Mouse (Mus musculus) 3T3-L1 (cell line): ENCODE measurements around the gene Acer2.

Experiments used
- DNase-seq: peaks from one replicate; pipeline ENCODE4 v3.0.0-alpha.2; 2015; ENCODE audit warnings: low read depth, low spot score

Acer2 gene

DNA sequence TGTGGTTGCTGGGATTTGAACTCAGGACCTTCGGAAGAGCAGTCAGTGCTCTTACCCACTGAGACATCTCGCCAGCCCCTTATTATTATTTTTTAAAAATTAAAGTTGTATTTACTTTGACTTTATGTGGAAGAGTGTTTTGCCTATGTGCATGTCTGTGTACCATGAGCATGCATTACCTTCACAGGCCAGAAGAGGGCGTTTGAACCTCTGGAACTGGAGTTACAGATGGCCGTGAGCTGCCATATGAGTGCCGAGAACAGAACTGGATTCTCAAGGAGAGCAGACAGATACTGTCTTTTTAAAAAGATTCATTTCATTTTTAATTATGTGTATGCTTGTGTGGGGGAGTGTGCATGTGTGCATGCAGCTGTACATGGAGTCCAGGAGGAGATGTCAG, 13.7 kb downstream of the Acer2 start:
- DNase-seq, result no peak

DNA sequence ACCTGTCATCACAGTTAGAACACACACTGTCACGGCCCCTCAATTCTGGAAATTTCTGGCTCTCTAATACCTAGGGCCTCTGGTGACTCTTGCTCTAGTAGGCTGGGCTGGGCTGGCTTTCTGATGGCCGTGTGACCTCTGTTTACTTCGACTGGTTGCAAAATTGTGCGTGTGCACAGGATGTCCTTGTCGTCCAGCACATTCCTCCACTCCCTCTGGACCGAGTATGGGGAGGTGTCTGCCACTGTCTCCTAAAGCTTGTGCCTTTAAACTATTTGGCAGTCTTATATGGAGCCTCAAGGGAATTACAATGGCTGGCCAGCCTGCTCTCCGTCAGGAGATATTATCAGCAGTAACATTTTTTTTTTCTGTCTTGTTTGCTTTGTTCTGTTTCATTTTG, 23.2 kb downstream of the Acer2 start:
- DNase-seq, result no peak

DNA sequence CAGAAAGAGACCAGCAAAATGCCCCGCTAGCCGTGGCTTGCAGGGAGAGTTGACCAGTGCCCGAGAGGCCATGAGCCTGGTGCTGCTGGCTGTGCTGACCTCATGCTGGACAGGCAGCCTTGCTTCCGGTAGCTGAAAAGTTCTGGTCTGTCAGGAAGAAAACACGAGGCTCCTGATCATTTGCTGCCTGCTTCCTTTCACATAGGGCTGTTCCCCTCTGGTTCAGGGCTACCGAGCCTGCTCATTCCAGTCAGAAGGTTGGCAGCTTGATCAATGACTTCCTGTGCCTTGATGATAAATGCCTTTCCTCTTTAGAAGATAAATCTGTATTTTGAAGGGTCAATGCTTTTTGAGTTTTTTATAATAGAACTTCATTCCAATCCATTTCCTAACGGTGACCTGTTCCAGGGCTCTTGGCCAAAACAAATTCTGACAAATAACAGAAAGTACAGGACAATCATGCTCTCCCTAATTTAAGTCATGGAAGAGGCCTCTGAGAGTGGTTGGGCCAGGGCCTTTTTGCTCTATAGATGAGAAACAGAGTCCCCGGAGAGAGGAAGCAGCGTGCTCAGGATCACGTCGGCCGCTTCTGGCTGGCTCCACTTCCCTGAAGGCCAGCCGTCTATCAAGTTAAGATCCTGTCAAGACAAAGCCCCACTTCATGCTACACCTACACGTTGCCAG, 24.7 kb downstream of the Acer2 start:
- DNase-seq, result peak; percentile 4

DNA sequence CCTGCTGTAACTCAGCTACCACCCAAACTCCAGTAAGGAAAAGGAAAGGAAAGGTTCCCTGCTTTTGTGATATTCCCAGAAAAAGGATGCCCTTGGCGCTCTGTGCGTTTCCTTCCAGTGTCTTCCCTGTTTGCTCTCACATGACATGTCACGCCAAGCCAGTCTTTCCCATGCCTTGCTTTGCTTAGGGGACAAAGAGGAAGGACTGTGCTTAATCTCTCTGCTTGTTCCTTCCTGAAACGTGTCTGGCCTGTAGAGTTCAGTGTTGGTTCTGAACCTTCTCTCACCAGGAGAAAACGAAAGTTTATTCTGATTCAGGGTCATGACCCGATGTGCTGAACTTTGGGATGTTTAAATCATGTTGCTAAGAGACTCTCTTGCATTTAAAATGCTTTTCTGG, 28.2 kb downstream of the Acer2 start:
- DNase-seq, result no peak

DNA sequence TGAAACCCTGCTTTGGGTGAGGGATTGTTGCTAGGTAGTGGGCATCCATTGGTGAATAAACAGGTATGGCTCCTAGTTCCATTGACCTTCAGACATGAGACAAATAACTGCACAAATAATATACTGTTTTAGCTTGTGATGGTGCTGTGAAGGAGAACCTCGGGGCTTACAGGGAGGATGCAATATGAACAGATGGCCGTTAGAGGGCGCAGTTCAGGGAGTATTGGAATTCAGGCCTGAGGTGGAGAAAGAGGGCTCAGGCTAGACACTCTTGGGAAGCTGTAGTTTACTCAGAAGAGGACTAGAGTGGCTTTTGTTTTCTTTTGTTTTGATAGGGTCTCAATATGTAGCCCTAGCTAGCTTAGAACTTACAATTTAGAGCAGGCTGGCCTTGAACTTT, 30.8 kb downstream of the Acer2 start:
- peak; percentile 12 for DNase-seq

DNA sequence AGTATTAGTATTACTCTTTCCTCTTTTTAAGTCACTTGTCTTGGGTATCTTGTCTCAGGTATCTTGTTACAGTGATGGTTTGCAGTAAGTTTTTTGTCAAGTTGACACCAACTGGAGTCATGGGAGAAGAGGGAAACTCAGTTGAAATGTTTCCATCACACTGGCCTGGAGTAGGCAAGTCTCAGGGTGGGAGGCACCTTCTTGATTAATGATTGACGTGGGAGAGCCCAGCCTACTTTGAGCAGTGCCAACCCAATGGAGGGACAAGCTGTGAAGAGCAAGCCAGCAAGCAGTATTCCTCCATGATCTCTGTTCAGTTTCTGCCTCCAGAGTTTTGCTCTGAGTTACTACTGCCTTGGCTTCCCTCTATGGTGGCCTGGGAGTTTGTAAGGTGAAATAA, 31.7 kb downstream of the Acer2 start:
- no peak for DNase-seq

DNA sequence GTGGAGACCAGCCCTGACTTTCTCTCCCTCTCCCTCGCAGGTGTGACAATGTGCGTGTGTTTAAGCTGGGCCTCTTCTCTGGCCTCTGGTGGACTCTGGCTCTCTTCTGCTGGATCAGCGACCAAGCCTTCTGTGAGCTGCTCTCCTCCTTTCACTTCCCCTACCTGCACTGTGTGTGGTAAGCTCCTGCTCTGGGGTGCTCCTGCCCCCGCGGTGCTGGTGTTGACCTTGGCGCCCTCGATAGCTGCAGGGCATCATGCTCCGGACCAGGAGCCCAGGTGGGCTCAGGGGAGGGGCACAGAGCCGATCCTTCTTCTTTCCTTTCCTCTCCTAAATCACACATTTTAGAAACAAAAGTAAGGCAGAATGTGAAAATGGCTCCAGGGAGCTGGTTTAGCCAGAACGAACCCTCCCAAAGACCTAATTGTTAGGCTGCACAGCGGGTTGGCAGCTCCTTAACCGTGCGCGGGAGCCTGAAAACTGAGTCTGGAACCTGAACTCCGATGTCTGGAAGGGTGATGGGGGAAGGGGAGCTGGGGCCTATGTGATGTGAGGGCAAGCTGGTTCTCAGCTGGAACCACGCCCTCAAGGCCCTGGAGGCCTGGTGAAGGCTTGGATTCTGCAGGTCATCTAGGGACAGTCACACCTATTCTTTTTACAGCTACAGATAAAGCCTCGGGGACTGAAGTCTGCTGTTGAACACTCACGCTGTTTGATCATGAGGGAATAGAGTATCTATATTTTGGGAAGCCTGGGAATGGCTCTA, 37.6 kb downstream of the Acer2 start:
- no peak for DNase-seq

DNA sequence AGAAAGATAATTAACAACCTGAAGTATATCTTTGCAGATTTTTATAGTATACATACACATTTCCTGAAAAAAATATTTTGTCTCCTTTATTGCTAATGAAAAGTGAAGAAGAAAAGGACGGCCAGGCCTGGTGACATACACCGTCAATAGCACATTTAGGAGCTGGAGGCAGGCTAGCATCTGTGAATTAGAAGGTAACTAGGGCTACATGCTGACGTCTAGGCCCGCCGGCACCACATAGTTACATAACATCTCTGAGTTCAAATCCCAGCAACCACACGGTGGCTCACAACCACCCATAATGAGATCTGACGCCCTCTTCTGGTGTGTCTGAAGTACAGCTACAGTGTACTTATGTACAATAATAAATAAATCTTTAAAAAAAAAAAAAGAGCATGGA, 38.6 kb downstream of the Acer2 start:
- no peak for DNase-seq

DNA sequence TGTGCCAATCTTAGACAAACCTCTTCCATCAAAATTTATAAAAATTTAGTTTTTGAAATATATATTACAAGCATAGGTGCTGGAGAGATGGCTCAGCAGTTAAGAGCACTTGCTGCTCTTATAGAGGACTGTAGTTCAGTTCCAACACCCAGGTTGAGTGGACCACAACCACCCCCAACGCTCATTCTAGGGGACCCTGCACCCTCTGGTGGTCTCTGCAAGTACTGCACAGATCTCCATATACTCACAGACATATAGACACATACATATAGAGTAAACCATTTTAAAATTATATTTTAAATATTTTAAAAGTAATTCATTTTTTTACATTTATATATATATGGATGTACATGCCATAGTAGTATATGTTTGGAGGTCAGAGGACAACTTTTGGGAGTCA, 41.9 kb downstream of the Acer2 start:
- DNase-seq, result no peak

DNA sequence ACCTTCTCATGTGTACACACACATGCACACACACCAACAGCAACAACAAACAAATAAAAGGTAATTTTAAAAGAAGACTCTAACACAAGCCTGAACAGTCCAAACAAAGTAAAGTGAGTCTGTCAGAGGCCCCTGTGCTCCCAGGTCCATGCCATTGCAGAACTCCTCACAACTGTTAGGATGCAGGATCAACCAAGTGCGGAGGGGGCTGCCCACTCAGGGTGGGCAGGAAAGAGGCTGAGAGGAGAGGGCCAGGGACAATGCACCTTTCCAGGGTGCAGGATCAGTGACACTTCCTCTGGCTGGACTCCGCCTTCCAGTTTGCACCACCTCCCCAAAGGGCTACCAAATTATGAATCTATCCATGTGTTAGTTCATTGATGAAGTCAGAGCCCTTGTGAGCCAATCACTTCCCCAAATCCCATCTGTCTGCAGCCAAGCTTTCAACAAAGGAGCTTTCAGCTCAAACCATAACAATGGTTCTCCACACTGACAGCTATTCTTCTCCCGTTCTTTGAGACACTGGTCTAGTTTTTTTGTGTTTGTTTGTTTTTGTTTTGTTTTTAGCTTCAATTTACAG, 49.4 kb downstream of the Acer2 start:
- no peak for DNase-seq

DNA sequence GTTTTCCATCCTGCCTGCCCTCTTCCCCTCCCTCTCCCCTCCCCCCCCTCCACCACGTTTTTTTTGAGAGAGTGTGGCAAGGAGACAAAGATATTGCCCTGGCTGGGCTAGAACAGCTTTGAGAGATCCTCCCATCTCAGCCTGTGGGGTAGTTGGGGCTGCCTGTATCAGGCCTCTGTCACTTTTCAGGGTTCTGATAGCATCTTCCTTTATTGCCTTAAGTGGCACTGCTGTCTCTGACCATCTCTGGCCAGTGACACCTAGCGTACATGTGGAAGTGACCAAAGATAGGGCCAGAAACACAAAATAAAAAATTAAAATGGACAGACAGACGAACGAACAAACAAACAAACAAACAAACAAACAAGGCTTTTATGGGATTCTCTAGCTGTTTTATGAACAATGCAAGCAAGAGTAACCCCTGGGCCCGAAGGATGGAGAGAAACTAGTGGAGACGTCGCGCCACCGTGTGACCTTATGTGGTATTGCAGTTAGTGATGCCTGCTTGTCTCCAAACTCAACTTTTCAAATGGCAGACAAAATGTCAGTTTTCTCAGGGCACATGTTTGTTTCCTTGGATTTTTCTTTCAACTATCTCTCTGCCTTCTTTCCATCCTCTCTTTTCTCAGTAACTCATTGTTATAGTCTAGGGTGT, 50.7 kb downstream of the Acer2 start:
- DNase-seq, result peak; percentile 80

DNA sequence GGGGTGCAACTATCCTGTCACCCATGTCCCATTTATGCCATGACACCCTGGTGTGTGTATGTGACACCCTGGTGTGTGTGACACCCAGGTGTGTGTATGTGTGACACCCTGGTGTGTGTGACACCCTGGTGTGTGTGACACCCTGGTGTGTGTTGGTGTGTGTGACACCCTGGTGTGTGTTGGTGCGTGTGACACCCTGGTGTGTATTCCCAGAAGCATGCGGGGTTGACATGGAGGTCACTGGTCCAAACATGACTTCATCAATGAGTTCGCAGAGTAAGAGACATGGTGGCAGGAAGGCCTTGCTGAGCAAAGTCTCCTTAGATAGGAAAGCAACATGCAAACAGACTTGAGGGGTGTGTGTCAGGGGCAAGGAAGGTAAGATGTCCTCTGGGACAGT, 52.8 kb downstream of the Acer2 start:
- no peak for DNase-seq

DNA sequence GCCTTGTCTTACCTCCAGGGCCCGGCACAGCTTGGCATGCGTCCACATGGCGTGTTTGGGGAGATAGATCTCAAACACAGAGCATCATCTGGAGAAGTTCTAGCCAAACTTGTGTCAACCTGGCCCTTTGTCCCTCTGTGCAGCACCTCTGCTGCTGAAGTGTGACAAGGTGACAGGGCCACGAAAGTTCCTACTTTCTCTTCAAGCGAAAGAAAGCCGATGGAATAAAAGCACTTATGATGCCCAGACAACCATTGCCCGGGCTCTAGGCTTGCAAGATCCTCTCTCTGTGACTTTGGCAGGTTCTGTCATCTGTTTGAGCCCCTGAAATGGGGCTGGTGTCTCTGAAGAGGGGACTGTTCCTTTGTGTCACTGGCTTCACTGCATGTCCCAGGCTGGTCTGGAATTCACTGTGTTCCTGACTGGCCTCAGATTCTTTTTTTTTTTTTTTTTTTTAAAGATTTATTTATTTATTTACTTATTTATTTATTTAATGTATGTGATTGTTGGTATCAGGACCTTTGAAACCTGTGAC, 56.0 kb downstream of the Acer2 start:
- no peak for DNase-seq

DNA sequence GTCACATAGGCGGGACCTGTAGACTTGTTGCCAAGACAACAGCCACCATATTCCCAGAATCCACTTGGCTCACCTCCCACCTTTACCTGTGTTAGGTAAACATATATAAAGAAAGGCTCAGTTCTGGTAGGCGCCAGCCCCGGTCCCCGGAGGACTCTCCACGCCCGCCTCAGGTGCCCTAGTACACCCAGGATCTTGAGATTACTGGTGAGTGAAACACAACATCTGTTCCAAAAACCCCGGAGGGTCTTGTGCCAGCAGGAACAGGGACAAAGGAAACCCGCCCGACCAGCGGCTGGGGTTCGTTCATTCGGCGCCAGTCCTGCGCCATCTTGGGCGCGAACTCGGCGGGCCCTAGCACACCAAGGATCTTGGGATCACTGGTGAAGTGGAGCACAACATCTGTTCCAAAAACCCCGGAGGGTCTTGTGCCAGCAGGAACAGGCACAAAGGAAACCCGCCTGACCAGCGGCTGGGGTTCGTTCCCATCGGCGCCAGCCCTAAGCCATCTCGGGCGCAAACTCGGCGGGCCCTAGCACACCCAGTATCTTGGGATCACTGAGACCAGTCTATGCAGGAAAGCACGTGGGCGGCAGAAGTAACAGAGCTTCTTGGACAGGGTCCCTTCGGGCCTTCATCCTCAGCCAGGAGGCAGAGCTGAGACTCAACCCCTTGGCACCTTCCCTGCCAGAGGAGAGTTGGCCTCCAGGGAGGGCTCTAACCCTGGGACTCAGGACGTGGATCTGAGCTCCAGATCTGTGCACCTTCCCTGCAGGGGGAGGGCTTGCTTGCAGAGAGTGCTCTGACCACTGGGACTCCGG, 56.6 kb downstream of the Acer2 start:
- no peak for DNase-seq

DNA sequence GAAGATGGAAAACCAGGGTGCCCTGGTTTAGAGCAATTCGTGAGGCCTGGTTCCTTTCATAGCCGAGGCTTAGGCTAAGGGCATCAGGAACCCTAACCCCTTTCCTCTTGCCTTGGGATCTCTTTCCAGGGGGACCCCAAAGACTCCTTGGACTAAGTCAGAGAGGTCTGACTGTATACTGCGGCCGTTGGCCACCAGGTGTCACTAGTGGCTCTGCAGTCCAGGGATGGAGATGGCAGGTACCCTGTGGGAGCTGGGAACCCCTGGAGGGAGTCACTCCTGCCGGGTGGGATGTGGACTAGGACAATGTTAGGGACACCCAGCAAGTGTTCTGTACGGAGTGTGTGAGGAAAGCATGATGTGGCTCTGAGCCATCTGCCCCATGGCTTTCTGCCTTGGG, 58.8 kb downstream of the Acer2 start:
- no peak for DNase-seq

DNA sequence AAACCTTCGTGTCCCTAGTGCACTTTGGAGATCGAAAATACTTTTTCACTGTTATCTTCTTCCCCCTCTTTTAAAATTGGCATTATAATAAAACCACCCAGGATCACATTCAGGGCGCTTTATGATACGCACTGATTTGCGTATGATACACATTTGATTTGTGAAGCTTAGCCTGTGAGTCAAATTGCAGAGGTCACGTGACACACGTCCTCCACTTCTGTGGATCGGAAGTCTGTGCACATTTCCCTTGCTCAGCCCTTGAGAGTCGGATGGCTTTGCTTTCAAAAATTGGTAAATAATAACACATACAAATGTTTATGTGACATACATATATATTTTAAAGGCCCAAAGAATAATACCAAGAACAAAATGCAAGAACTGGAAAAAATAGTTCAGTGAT, 62.0 kb downstream of the Acer2 start:
- no peak for DNase-seq

DNA sequence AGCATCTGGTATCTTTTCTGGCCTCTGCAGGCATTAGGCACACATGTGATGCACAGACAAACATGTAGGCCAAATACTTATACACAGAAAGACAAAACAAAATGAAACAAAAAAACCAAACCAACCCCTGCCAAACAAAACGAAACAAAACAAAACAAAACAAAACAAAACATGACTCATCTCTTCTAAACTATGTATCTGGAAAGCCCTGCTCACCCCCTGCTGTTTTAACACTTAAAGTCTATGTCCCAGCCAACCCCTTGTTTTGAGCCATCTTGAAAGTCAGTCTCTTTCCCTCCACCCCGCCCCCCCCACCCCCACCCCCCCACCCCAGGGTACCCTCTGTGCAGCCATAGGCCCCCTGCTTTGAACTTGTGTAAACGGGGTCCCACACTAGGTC, 62.5 kb downstream of the Acer2 start:
- DNase-seq, result no peak

DNA sequence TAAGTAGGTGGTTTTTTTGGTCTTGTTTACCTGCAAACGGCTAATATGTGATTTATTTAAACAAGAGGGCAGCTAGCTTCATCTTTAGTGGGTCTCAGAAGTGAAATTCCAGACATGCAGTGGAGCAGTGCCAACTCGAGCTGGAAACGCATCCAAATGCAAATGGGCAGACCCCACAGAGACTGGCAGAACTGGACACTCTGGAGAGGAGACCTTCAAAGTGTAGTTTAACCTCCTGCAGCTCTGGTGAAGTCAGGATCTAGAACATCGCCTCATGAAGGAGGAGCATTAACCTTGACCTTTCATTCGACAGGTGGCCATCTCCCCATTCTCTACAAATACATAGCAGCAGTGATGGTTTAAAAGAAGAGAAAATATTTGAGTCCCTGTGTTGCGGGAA, 68.5 kb downstream of the Acer2 start:
- no peak for DNase-seq

DNA sequence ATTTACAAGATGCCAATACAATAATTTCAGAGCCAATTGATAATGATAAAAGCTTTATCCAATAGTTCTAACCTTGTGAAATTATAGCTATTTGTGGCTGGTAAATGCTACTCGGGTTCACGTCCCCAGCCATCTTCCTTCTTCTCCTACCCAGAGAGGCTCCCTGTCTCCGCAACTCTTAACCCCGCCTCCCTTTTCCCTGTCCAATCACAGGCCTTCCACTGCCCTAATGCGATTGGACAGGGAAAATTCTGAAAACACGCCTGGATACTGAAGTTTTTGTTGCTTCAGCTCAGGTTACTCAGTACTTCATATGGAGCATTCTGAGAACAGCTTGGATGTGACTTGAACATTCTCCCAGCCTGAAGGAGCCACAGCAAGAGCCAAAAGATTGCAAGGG, 69.1 kb downstream of the Acer2 start:
- DNase-seq, result no peak

DNA sequence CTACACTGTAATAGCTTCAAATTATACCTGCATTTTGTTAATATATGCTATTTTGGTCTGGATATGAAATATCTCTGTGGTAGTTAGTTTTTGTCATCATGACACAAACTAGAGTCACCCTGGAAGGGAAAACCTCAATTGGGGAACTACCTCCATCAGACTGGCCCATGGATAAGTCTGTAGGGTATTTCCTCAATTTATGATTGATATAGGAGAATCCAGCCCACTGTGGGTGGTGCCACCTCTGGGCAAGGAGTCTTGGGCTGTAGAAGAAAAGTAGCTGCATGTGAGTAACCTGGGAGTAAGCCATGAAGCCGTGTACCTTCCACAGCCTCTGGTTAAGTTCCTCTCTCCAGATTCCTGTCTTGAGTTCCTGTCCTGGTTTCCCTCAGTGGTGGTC, 74.6 kb downstream of the Acer2 start:
- DNase-seq, result no peak

DNA sequence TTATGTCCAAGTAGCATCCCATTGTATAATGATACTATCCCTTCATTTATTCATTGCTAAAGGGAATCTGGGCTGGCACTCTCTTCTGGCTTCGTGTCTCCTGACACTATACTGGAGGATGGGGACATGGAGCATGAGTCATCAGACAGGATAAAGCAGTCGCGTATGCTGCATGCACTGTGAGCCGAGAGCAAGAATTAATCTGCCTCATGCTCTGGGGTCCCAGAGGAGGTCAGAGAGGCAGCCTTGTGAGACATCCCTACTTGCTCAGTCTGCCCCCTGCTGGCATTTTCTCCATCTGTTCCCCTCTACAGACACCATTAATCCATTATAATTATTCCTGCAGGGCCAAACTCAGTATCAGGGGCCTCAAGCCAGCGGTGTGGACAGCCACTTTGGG, 79.3 kb downstream of the Acer2 start:
- DNase-seq, result no peak

DNA sequence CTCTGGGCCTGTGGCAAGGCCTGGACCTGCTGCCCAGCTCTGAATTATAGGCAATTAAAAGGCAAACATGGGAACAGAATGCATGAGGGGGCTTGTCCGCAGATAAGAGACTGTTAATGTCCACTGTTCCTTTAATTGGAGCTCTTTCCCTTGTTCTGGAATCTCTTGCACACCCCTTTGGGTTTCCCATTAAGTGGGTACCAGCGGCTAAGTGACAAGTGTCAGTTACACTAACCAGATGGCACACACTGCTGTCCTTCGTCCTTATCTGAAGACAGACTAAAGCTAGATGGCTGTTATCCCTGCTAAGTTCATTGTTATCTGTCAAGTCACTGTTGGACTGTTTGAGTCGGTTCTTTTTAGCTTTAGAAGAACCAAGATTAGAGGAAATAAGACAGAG, 81.3 kb downstream of the Acer2 start:
- DNase-seq, result no peak
